In the genomic region with DNA sequence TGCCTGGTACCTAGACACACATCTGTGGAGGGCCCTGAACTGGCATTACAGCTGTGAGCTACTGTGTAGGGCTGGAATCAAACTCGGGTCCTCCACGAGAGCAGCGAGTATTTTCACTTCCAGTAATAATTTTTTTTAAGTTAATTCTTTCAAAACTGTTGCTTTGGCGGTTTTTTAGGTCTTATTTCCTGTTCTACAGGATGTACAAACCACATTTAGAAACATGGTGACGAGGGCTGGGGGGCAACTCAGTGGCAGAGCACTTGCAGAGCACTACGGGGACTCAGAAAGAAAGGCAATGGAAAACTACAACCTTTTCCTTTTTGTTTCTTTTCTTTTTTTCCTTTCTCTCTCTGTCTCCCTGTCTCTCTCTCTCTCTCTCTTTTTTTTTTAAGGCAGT, we compare ENCODE assay signal across 12 mouse cellular contexts. TPM values are rescaled to one million over a fixed set of nuclear protein-coding genes. Genes with fewer than 3 reads are reported as not detected.
DNase-seq lines count a peak whose midpoint lies in the region; ATAC-seq lines count a peak whose summit lies in the region.
"Had no signal": no experiment of that assay in that cellular context is flagged by ENCODE, and none has a peak within 500 bp of the region (broad histone marks: within the 10 kb centered on the region; RNA-seq: fewer than 3 reads in every experiment).

No protein-coding gene starts in this region.

- peak overlapping the region; percentile 22 for H3K27ac ChIP-seq in heart, embryonic 15.5 days
- no peak overlapping the region for H3K27ac ChIP-seq in liver, embryonic 11.5 days (ENCODE audit: low read depth, low read length)
- H3K27ac ChIP-seq in hindbrain, embryonic 16.5 days (ENCODE audit: low read depth, low read length): no peak overlapping the region
- H3K27ac ChIP-seq: hindbrain, embryonic 15.5 days; limb, embryonic 12.5 days; midbrain, embryonic 13.5 days had no signal

- no peak for DNase-seq in heart, postnatal 4 days
- peak; percentile 83 for DNase-seq in CD4-positive, CD25-positive, alpha-beta regulatory T cell, adult 2 months (ENCODE audit: low read depth, low spot score)
- no peak for DNase-seq in liver, embryonic 11.5 days (ENCODE audit: low spot score)
- DNase-seq in spleen, postnatal 36 days (ENCODE audit: low spot score in 2 of 2): peak; percentile 81 to 82
- no peak for DNase-seq in adrenal gland, postnatal 14 days
- no peak for DNase-seq in gastrocnemius, postnatal 36 days
- DNase-seq: cerebellum, adult 2 months had no signal

- no peaks in the 10 kb centered on the region for H3K9me3 ChIP-seq in heart, embryonic 15.5 days (replicated peaks)
- H3K9me3 ChIP-seq in liver, embryonic 11.5 days (ENCODE audit: control insufficient read depth, low read length): no peaks in the 10 kb centered on the region
- H3K9me3 ChIP-seq in hindbrain, embryonic 16.5 days (ENCODE audit: control insufficient read depth, low read length): no peaks in the 10 kb centered on the region
- H3K9me3 ChIP-seq: hindbrain, embryonic 15.5 days; limb, embryonic 12.5 days; midbrain, embryonic 13.5 days had no signal

- no peak overlapping the region; the same call in 1 of the 2 replicates for H3K4me2 ChIP-seq in heart, embryonic 15.5 days
- H3K4me2 ChIP-seq in liver, embryonic 11.5 days: peak overlapping the region; percentile 28; the same call in 1 of the 2 replicates
- H3K4me2 ChIP-seq in hindbrain, embryonic 16.5 days (ENCODE audit: low read length): no peak overlapping the region
- H3K4me2 ChIP-seq: hindbrain, embryonic 15.5 days; limb, embryonic 12.5 days; midbrain, embryonic 13.5 days had no signal

- no peak overlapping the region for H3K9ac ChIP-seq in heart, embryonic 15.5 days
- no peak overlapping the region for H3K9ac ChIP-seq in liver, embryonic 11.5 days (ENCODE audit: low read depth, low read length)
- no peak overlapping the region for H3K9ac ChIP-seq in hindbrain, embryonic 16.5 days (ENCODE audit: low read depth, low read length)
- H3K9ac ChIP-seq: hindbrain, embryonic 15.5 days; limb, embryonic 12.5 days; midbrain, embryonic 13.5 days had no signal

- intact Hi-C loops in gastrocnemius, postnatal 36 days (cut with DNase I): no loop called here

- H3K4me3 ChIP-seq in heart, embryonic 15.5 days: no peak overlapping the region
- H3K4me3 ChIP-seq in liver, embryonic 11.5 days (ENCODE audit: low read depth, low read length): no peak overlapping the region
- H3K4me3 ChIP-seq in hindbrain, embryonic 16.5 days (ENCODE audit: low read length): no peak overlapping the region
- H3K4me3 ChIP-seq: hindbrain, embryonic 15.5 days; limb, embryonic 12.5 days; midbrain, embryonic 13.5 days had no signal

- WGBS in heart, embryonic 15.5 days: 67% methylated on average over 6 of the region's 6 CpGs
- WGBS in liver, embryonic 11.5 days: 56% methylated on average over 6 of the region's 6 CpGs
- 82% methylated on average over 6 of the region's 6 CpGs for WGBS in hindbrain, embryonic 16.5 days

- H3K27me3 ChIP-seq in heart, embryonic 15.5 days: no peaks in the 10 kb centered on the region
- no peaks in the 10 kb centered on the region for H3K27me3 ChIP-seq in liver, embryonic 11.5 days (replicated peaks; ENCODE audit: control insufficient read depth, insufficient read depth, low read length)
- H3K27me3 ChIP-seq in hindbrain, embryonic 16.5 days (replicated peaks; ENCODE audit: control insufficient read depth, insufficient read depth, low read length): no peaks in the 10 kb centered on the region
- H3K27me3 ChIP-seq: hindbrain, embryonic 15.5 days; limb, embryonic 12.5 days; midbrain, embryonic 13.5 days had no signal

- no peaks in the 10 kb centered on the region for H3K36me3 ChIP-seq in heart, embryonic 15.5 days
- no peaks in the 10 kb centered on the region for H3K36me3 ChIP-seq in liver, embryonic 11.5 days (ENCODE audit: control insufficient read depth, insufficient read depth, low read length)
- H3K36me3 ChIP-seq in hindbrain, embryonic 16.5 days (ENCODE audit: control insufficient read depth, insufficient read depth, low read length): no peaks in the 10 kb centered on the region
- H3K36me3 ChIP-seq: hindbrain, embryonic 15.5 days; limb, embryonic 12.5 days; midbrain, embryonic 13.5 days had no signal

- ATAC-seq in heart, embryonic 15.5 days (replicated peaks; ENCODE audit: insufficient number of reproducible peaks, insufficient read depth, low FRiP score, low read depth): no peak
- no peak for ATAC-seq in liver, embryonic 11.5 days (replicated peaks; ENCODE audit: low FRiP score)
- no peak for ATAC-seq in hindbrain, embryonic 16.5 days
- ATAC-seq: midbrain, embryonic 13.5 days had no signal

- peaks cover 57% of the 10 kb centered on the region for H3K4me1 ChIP-seq in heart, embryonic 15.5 days (replicated peaks)
- H3K4me1 ChIP-seq in liver, embryonic 11.5 days (replicated peaks; ENCODE audit: control insufficient read depth, insufficient read depth, low read length): peaks cover 69% of the 10 kb centered on the region
- peaks cover 6% of the 10 kb centered on the region for H3K4me1 ChIP-seq in hindbrain, embryonic 16.5 days (ENCODE audit: control insufficient read depth, insufficient read depth, low read depth, low read length)

RNA-seq across cellular contexts. Expression of a gene that starts 7.9 kb away (rescaled TPM):
- polyA plus RNA-seq in heart, embryonic 15.5 days (2015; fragmentation: Nextera tagmentation; extraction: Ambion mirVana): 39.6 and 51.5 TPM in 2 replicates
- total RNA-seq in heart, postnatal 4 days (2021): 10 to 100 TPM; 85.2 to 86.3 TPM
- polyA plus RNA-seq in liver, embryonic 11.5 days (2014; fragmentation: Nextera tagmentation; extraction: Ambion mirVana): 49.2 and 53.8 TPM in 2 replicates
- 22.9 and 23.5 TPM in 2 replicates for polyA plus RNA-seq in hindbrain, embryonic 16.5 days (2015; fragmentation: Nextera tagmentation; extraction: Ambion mirVana)
- total RNA-seq in adrenal gland, postnatal 14 days (2021): 90.6 and 102 TPM in 2 replicates
- 10 to 100 TPM; 47.4 to 55.4 TPM for total RNA-seq in gastrocnemius, postnatal 36 days (2021)

RNA-seq across cellular contexts. Expression of a gene that starts 28.6 kb away (rescaled TPM):
- 60.1 and 64.3 TPM in 2 replicates for polyA plus RNA-seq in heart, embryonic 15.5 days (2015; fragmentation: Nextera tagmentation; extraction: Ambion mirVana)
- total RNA-seq in heart, postnatal 4 days (2021): 10 to 100 TPM; 68.5 to 76.5 TPM
- 41.3 and 46.0 TPM in 2 replicates for polyA plus RNA-seq in liver, embryonic 11.5 days (2014; fragmentation: Nextera tagmentation; extraction: Ambion mirVana)
- 44.6 and 46.5 TPM in 2 replicates for polyA plus RNA-seq in hindbrain, embryonic 16.5 days (2015; fragmentation: Nextera tagmentation; extraction: Ambion mirVana)
- 73.2 and 79.6 TPM in 2 replicates for total RNA-seq in adrenal gland, postnatal 14 days (2021)
- 10 to 100 TPM; 60.6 to 71.8 TPM for total RNA-seq in gastrocnemius, postnatal 36 days (2021)

Comparison
In these comparisons a context has a peak if more than half of its experiments do, and no peak if none do; other contexts are left out.
1. DNase-seq: peak in CD4-positive, CD25-positive, alpha-beta regulatory T cell, adult 2 months (single experiment) and spleen, postnatal 36 days (2 of 2); none in heart, postnatal 4 days (single experiment), liver, embryonic 11.5 days (single experiment), adrenal gland, postnatal 14 days (single experiment) and gastrocnemius, postnatal 36 days (0 of 2).